Mouse (Mus musculus): ENCODE measurements at regions not wholly inside any gene's neighbourhood (a gene's known extent, or its start where the extent isn't known, plus 50 kb on each side); places are given as distances from the start of the nearest gene placed in this dataset.

GRCm38 (mm10) chr12:15160478-15160998 is 656.2 kb downstream of the Trib2 start:
- H3K4me1 ChIP-seq (ENCODE audit: control insufficient read depth, insufficient read depth, low read length), result no peaks in the 10 kb centered on the region
- WGBS, result 89% methylated on average over 2 of the region's 2 CpGs
- ATAC-seq (ENCODE audit: low FRiP score, low read depth) (no peak), DNase-seq (ENCODE audit: low spot score) (no peak)
- no peak for TF ChIP-seq POLR2A (IDR thresholded peaks at IDR 0.05; ENCODE audit: borderline replicate concordance, extremely low read depth, insufficient read depth, insufficient read length)
- no peak overlapping the region for H3K4me3 ChIP-seq (replicated peaks; ENCODE audit: low read length)
- H3K4me2 ChIP-seq (replicated peaks; ENCODE audit: low read depth, low read length, severe bottlenecking), result no peak overlapping the region
- no peaks in the 10 kb centered on the region for H3K36me3 ChIP-seq (ENCODE audit: control insufficient read depth, insufficient read depth, low read length)
- H3K9ac ChIP-seq (ENCODE audit: low read depth, low read length, severe bottlenecking), result no peak overlapping the region
- no peaks in the 10 kb centered on the region for H3K27me3 ChIP-seq (ENCODE audit: control insufficient read depth, insufficient read depth, low read length)
- H3K27ac ChIP-seq (replicated peaks; ENCODE audit: low read depth, low read length), result no peak overlapping the region
- H3K9me3 ChIP-seq (ENCODE audit: control insufficient read depth, low read length), result no peaks in the 10 kb centered on the region

- 59% methylated on average over 2 of the region's 2 CpGs for WGBS
- Histone ChIP-seq H3K9me3 (ENCODE audit: control insufficient read depth, low read length) (no peaks in the 10 kb centered on the region), H3K36me3 (ENCODE audit: control insufficient read depth, insufficient read depth, low read length) (no peaks in the 10 kb centered on the region), H3K4me2 (replicated peaks; ENCODE audit: low read depth, low read length, severe bottlenecking) (no peak overlapping the region), H3K27ac (replicated peaks; ENCODE audit: low read depth, low read length) (no peak overlapping the region), H3K4me3 (replicated peaks; ENCODE audit: low read length) (no peak overlapping the region), H3K4me1 (ENCODE audit: control insufficient read depth, insufficient read depth, low read length) (no peaks in the 10 kb centered on the region), H3K27me3 (ENCODE audit: control insufficient read depth, insufficient read depth, low read length) (no peaks in the 10 kb centered on the region), H3K9ac (ENCODE audit: low read depth, low read length, severe bottlenecking) (no peak overlapping the region)
- DNase-seq (ENCODE audit: low spot score) (no peak), ATAC-seq (ENCODE audit: low FRiP score, low read depth) (no peak)
- TF ChIP-seq POLR2A (IDR thresholded peaks at IDR 0.05; ENCODE audit: borderline replicate concordance, extremely low read depth, insufficient read depth, insufficient read length), result no peak
Observed at GRCm38 (mm10) chr12:15146398-15146797, 670.3 kb downstream of the Trib2 start.

GRCm38 (mm10) chr12:15137039-15137438 is 679.7 kb downstream of the Trib2 start:
- Histone ChIP-seq H3K27me3 (ENCODE audit: control insufficient read depth, insufficient read depth, low read length) (no peaks in the 10 kb centered on the region), H3K4me2 (replicated peaks; ENCODE audit: low read depth, low read length, severe bottlenecking) (no peak overlapping the region), H3K4me1 (ENCODE audit: control insufficient read depth, insufficient read depth, low read length) (no peaks in the 10 kb centered on the region), H3K36me3 (ENCODE audit: control insufficient read depth, insufficient read depth, low read length) (no peaks in the 10 kb centered on the region), H3K9me3 (ENCODE audit: control insufficient read depth, low read length) (no peaks in the 10 kb centered on the region), H3K27ac (replicated peaks; ENCODE audit: low read depth, low read length) (no peak overlapping the region), H3K4me3 (replicated peaks; ENCODE audit: low read length) (no peak overlapping the region), H3K9ac (ENCODE audit: low read depth, low read length, severe bottlenecking) (no peak overlapping the region)
- no peak for DNase-seq (ENCODE audit: low spot score)
- ATAC-seq (ENCODE audit: low FRiP score, low read depth), result no peak
- no peak for TF ChIP-seq POLR2A (IDR thresholded peaks at IDR 0.05; ENCODE audit: borderline replicate concordance, extremely low read depth, insufficient read depth, insufficient read length)
- 61% methylated on average over 5 of the region's 5 CpGs for WGBS

GRCm38 (mm10) chr12:15124179-15124578 is 692.5 kb downstream of the Trib2 start:
- DNase-seq (ENCODE audit: low spot score) (no peak), ATAC-seq (ENCODE audit: low FRiP score, low read depth) (no peak)
- no peak overlapping the region for H3K9ac ChIP-seq (ENCODE audit: low read depth, low read length, severe bottlenecking)
- no peaks in the 10 kb centered on the region for H3K36me3 ChIP-seq (ENCODE audit: control insufficient read depth, insufficient read depth, low read length)
- H3K9me3 ChIP-seq (ENCODE audit: control insufficient read depth, low read length), result no peaks in the 10 kb centered on the region
- no peak overlapping the region for H3K4me3 ChIP-seq (replicated peaks; ENCODE audit: low read length)
- H3K27ac ChIP-seq (replicated peaks; ENCODE audit: low read depth, low read length), result no peak overlapping the region
- WGBS, result 64% methylated on average over 3 of the region's 3 CpGs
- H3K4me1 ChIP-seq (ENCODE audit: control insufficient read depth, insufficient read depth, low read length), result no peaks in the 10 kb centered on the region
- no peak overlapping the region for H3K4me2 ChIP-seq (replicated peaks; ENCODE audit: low read depth, low read length, severe bottlenecking)
- H3K27me3 ChIP-seq (ENCODE audit: control insufficient read depth, insufficient read depth, low read length), result no peaks in the 10 kb centered on the region
- TF ChIP-seq POLR2A (IDR thresholded peaks at IDR 0.05; ENCODE audit: borderline replicate concordance, extremely low read depth, insufficient read depth, insufficient read length), result no peak

GRCm38 (mm10) chr12:15122586-15123212 is 694.0 kb downstream of the Trib2 start:
- Histone ChIP-seq H3K4me2 (replicated peaks; ENCODE audit: low read depth, low read length, severe bottlenecking) (no peak overlapping the region), H3K27me3 (ENCODE audit: control insufficient read depth, insufficient read depth, low read length) (no peaks in the 10 kb centered on the region), H3K36me3 (ENCODE audit: control insufficient read depth, insufficient read depth, low read length) (no peaks in the 10 kb centered on the region), H3K4me1 (ENCODE audit: control insufficient read depth, insufficient read depth, low read length) (no peaks in the 10 kb centered on the region), H3K27ac (replicated peaks; ENCODE audit: low read depth, low read length) (no peak overlapping the region), H3K4me3 (replicated peaks; ENCODE audit: low read length) (no peak overlapping the region), H3K9me3 (ENCODE audit: control insufficient read depth, low read length) (no peaks in the 10 kb centered on the region), H3K9ac (ENCODE audit: low read depth, low read length, severe bottlenecking) (no peak overlapping the region)
- ATAC-seq (ENCODE audit: low FRiP score, low read depth) (no peak), DNase-seq (ENCODE audit: low spot score) (no peak)
- TF ChIP-seq POLR2A (IDR thresholded peaks at IDR 0.05; ENCODE audit: borderline replicate concordance, extremely low read depth, insufficient read depth, insufficient read length), result no peak
- 77% methylated on average over 4 of the region's 4 CpGs for WGBS

Data from limb, embryonic 14.5 days (tissue).